Mouse (Mus musculus) forelimb bud, embryonic 11.5 days (tissue): ENCODE measurements at regions not wholly inside any gene's neighbourhood (a gene's known extent, or its start where the extent isn't known, plus 50 kb on each side); places are given as distances from the start of the nearest gene placed in this dataset.

ENCODE experiments used
- DNase-seq: peaks from one replicate; pipeline ENCODE4 v3.0.0-alpha.2; 2012; ENCODE audit warnings: low read depth, low spot score

DNA sequence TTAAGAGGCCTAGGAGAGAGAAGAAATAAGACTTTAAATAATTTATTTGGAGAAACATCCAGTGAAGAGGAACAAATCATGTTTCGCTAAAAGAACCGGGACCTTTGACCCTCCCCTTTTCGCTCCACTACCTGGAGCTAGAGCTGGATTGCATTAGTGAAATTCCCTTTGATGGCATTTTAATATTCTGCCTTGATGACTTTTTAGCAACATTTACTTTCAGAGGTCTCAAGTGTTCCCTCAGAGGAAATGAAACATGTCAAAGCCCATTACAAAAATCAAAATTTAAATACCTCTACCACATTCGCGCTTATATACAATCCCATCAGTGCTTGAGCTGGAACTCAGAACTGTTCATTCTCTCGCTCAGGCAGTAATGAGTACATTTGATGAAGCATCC lies 297.0 kb upstream of the Gm10295 start:
- DNase-seq = peak; percentile 49

DNA sequence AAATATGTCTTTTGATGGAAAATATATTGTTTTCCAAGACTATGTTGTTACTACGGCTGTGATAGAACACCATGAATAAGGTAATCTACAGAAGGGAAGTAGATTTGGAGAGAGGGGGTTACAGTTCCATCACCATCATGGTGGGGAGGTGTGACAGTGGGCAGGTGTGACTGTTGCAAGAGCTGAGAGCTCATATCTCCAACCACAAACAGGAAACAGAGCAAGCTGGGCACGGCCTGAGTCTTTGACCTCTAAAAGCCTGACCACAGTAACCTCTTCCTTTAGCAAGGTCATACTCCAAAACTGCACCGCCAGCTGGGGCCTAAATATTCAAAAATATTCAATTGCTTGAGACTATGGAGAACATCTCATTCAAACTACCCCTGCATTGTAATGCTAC lies 295.7 kb upstream of the Gm10295 start:
- no peak for DNase-seq

DNA sequence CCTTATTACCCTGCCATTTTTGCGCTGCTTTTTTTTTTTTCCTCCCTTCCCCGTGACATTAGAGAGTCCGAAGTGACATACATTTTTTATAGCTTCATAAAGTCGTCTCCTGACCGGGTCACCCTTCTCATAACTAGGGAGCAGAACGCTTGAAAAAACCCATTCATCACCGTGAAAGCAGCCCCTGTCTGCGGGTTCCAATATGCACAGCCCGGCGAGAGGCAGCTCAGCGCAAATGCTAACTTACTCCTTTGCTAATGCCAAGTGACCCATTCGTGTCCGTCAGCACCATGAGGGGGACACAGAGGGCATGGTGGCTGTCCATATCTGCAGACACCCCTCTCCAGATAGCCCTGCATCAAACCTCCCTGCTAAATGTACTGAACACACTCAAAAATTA lies 271.8 kb upstream of the Gm10295 start:
- peak; percentile 28 for DNase-seq

DNA sequence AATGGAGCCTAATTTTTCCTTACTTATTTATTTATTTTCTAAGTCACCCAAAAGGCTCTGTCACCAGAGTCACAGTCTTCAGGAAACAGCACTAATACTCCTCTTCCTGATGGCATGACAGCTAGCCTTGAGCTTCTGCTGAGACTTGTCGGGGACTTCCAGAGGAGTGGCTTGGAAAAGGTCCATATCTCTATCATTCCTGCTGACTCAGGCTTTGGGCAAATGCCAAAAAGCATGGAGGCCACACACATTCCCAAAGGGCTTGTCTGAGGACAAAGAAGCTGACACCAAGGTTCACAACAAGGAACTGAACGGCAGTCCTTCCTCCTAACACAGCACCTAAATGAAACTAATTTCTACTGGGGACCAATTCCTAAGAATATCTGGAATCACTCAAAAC lies 251.9 kb upstream of the Gm10295 start:
- DNase-seq = no peak

DNA sequence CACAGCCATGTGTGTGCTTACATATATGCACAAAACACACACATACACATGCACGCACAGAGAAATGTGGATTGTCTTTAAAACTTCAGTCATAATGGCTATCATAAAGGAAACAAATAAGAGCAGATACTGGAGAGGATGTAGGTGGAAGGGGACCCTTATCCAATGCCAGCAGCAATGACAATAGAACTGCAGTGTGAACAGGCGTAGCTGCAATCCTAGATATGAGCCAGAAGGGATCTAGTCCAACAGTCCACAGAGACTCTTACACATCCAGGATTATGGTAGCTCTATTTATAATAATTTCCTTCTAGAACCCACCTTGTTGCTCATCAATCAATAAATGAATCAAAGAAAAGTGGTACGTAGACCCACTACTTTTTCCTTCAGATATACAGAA lies 245.5 kb upstream of the Gm10295 start:
- no peak for DNase-seq

DNA sequence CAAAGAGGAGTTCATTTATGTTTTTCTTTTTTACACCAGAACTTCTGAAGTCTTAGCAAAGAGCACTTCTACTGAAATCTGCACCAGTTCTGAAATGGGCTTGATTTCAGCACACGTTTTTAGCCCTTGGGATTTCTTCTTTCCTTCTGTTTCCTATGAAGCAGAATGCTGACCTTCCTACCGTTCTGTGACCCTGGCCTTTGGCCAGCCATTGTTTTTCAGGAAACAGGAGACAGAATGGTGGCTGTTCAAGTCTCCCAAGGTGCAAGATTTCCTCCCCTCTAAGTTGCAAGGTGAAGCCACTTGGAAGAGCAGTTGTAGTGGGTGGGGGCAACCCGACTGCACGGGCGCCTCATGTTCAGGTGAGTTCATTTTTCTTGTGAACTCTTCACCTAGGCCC lies 236.3 kb upstream of the Gm10295 start:
- no peak for DNase-seq

DNA sequence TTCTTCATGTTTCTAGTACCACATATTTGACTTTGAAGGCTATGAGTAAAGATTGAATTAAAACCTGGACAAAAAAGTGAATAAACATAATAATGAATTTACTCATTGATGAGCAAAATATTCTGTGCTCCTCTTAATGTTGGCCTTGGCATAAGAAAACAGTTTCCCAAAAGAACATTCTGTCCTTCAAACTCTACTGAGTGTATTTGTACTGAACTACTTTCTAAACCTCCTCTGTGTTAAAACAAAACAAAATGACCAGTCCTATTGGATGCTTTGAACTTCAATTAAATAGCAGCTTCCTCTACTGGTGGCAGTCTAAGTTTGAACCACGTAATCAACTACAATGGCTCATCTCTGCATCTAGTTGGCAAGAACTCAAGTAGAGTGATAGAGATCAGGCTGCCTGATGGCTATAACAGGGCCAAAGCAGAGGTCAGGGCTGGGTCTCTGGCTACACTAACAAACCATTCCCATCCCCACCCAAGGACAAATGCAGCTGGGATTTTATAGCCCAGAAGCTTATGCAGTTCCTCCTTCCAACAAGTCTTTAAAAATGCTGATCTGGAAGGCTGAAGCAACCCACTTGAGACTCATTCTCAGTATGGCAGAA lies 232.3 kb upstream of the Gm10295 start:
- no peak for DNase-seq

- peak; percentile 75 for DNase-seq
Measured at GRCm38 (mm10) chr7:71581746-71582145, 230.5 kb upstream of the Gm10295 start.

DNA sequence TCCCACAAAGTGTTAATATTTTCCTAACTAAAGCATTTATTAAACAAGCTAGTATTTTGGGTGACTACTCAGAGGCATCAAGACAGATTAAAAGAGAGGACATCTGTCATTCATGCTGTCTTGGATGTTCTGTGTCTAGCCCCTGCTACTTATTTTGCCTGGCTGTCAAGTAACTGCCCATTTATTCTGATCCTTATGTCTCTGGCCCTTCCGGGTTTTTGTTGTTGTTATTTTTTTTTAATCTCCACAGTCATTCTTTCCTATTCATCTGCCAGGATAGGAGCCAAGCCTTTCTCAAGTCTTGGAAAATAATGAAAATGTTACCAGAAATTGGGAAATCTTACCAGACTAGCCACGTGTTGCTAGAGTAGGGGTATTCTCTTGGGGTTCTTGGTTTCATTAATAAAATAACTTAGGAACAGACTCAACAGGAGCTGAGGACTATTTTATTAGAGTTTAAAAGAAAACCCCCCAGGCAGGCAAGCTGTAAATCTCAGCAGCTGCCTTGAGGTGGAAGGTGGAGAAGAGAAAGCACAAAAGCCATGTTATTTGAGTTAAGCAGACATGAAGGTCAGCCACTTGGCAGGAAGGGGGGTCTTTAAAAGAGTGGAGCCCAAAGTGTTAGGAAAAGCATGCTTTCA lies 209.1 kb upstream of the Gm10295 start:
- peak; percentile 60 for DNase-seq

DNA sequence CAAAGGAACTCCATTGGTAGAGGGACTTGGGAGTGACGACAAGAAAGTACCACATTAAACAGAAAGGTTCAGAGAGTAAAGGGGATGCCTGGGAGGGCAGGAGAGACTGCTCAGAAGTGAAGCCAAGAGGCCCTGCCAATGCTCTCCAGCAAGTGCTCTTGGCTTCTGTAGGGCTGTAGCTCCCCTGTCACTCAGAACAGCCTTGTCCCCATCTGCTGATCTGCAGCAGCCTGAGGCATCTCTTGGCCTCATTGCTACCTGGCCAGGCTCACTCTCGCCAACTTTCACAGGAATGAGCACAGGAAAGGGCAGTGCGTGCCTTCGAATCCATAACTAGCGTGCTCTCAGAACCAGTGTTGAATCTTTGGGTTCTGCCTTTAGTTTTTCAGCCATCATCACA lies 205.2 kb upstream of the Gm10295 start:
- DNase-seq = no peak

DNA sequence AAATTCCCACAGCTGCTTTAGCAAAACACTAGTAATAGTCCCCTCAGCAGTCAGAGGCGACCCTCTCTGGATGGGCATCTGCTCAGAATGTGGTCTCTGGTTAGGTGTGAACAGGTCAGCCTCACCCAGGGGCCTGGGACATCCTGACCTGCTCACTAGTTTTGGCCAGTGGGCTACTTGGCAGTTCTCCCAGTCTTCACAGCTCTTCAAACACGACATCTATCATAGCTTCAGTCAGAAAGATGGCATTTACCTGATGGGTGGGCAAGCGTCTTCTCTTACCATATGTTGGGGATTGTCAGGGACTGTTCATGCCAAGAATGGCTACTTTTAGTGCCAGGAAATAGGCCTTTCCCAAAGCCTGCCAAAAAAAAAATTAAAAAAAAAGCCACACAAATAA lies 204.2 kb upstream of the Gm10295 start:
- DNase-seq = no peak

DNA sequence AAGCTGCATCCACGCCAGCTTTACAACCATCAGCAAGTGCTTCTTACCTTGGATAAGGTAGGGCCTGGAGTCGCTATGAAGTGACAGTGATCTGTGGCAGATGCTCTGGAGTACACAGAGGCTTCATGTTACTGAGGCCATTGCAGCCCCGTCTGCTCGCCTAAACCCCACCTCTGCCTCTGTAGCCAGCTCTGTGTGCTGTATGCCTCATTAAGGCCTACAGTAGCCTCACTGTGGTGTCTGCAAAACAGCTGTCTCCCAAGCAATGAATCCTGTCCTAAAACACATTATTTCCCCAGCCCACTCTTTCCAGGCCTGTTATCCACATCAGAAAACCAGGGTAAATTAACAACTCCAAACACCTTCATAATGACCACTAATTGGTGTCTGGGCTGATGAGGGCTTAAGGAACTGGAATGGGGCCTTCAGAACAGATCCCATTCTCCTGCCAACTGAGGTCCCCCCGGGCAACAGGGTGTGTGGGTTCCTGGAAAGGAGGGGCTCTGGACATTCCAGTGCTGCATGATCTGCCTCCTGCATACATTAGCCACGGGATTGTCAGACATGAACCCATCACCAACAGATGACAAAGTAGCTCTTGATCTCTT lies 195.4 kb upstream of the Gm10295 start:
- no peak for DNase-seq

GRCm38 (mm10) chr7:71541467-71541866 lies 190.2 kb upstream of the Gm10295 start:
- DNase-seq = no peak

GRCm38 (mm10) chr7:71533109-71533508 lies 181.8 kb upstream of the Gm10295 start:
- DNase-seq = peak; percentile 85

DNA sequence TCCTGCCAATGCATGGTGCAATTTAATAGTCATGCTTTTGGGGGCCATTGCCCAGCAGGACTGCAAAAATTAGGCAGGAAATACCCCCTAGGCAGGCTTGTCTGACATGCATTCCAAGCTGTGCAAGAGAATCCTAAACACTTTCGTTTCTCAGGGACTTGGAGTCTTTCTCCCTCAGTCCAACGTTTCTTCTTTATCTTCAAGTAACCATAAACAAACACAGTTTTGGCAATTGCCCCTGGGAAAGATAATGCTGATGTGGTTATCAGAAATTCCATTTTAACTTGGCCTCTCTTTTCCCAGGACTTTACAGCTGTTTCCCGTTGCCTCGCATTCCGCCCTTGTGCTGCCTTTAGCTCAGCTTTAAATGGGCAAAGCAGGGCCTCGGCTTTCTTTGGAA lies 180.2 kb upstream of the Gm10295 start:
- peak; percentile 46 for DNase-seq

DNA sequence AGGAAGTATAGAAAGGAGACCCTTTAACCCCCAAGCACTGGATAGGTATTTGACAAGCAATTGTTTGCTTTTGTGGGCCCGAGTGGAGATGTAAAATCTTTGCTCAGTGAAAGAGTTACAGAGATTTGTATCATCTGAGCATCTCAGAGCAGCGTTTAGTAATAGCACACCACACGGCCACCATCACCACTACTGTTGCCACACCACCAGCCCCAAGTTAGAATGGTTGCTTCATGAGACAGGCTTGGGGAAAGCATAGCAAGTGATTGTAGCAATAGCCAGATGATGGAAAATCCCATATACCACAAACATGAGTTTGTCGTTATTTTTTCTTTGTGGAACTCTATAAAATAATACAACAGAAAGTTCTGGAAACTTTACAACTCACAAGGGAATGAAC lies 179.6 kb upstream of the Gm10295 start:
- DNase-seq = no peak

- no peak for DNase-seq
Measured at GRCm38 (mm10) chr7:71526152-71526551, 174.9 kb upstream of the Gm10295 start.

DNA sequence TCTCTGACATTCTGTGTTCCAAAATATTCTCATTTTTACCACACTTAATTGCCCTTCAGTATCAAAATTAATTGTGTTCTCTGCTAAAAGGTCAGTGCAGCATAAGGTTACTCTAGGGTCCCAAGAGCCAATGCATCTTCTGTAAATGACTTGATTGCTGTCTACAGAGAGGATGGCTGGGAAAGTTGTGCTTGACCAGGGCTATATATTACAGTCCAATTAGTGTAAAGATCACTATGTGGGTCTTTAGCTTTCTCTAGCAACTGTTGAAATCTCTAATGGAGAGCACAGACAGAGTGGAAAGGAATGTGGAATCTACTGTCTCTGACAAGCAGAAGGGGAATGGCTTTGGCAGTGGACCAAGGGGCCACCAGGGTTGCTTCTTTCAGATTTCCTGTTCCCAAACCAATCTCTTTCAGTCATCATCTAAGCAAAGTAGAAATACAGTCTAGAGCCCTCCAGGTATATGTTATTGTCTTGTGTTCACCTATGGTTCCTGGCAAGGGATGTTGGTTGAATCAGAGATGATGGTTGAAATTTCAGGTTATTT lies 173.4 kb upstream of the Gm10295 start:
- DNase-seq = no peak

DNA sequence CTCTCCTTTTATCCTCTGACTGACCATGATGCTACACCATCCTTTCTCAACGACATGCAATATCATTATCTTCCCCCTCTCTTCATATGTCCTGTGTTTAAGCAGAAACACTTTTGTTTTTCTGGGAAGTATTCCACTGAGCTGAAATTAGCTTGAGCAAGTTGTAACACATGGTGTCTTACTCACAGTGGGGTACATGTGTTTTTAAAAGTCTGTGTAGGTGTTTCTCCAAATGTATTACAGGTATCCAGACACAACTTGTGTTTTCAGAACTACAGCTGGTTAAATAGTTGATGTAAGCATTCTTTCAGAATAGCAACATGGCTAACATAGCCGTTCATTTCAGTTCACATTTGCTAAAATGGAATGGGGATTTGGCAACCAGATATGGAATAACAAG lies 172.8 kb upstream of the Gm10295 start:
- DNase-seq = no peak

- no peak for DNase-seq
Measured at GRCm38 (mm10) chr7:71507379-71507778, 156.1 kb upstream of the Gm10295 start.

DNA sequence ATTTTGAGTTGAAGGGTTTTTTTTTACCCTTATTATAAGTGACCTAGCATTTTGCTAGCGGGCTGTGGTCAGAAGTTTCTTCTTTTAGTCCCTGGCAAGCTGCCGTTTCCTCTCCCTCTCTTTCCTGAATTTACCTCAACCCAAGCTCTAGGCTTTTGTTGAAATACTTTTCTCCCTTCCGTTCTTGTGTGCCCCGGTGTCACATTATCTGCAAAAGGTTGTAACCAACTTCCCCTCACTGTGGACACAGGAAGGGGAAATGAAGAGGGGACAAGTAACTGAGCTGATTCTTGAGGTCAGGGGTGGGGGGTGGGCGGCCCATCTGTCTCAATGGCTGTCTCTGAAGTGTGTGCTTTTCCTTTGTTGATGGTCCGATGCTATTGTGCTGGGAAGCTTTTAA lies 149.4 kb upstream of the Gm10295 start:
- DNase-seq = no peak

GRCm38 (mm10) chr7:71498123-71498522 lies 146.8 kb upstream of the Gm10295 start:
- no peak for DNase-seq

GRCm38 (mm10) chr7:71491128-71491527 lies 139.8 kb upstream of the Gm10295 start:
- no peak for DNase-seq
